In genomic region chr12:11436023-11436350, GRCm38 (mm10) we compare ENCODE assay signal across 9 mouse cellular contexts. TPM values are rescaled to one million over a fixed set of nuclear protein-coding genes. Genes with fewer than 3 reads are reported as not detected.
DNase-seq lines count a peak whose midpoint lies in the region; ATAC-seq and TF ChIP-seq lines count a peak whose summit lies in the region.
"Had no signal": no experiment of that assay in that cellular context is flagged by ENCODE, and none has a peak within 500 bp of the region (broad histone marks: within the 10 kb centered on the region; RNA-seq: fewer than 3 reads in every experiment).

No protein-coding gene starts in this region.

- no peak for ATAC-seq in limb, embryonic 11.5 days (ENCODE audit: insufficient number of reproducible peaks, low FRiP score, low TSS enrichment, low read depth)
- ATAC-seq in stomach, embryonic 14.5 days (ENCODE audit: insufficient number of reproducible peaks, insufficient read depth, low FRiP score, low read depth): no peak
- ATAC-seq in erythroid progenitor cell, adult 5-6 weeks (replicated peaks; ENCODE audit: low FRiP score, poor library complexity, severe bottlenecking): no peak

- no peaks in the 10 kb centered on the region for H3K36me3 ChIP-seq in limb, embryonic 11.5 days (ENCODE audit: control insufficient read depth, insufficient read depth, low read length)
- H3K36me3 ChIP-seq in stomach, embryonic 14.5 days (ENCODE audit: control insufficient read depth, insufficient read depth, low read length): no peaks in the 10 kb centered on the region

- peak overlapping the region; percentile 57 for H3K4me3 ChIP-seq in lung, adult 2 months (replicated peaks; ENCODE audit: extremely low read depth, low read depth, low read length)
- peak overlapping the region; percentile 35 for H3K4me3 ChIP-seq in limb, embryonic 11.5 days (ENCODE audit: low read depth, low read length)
- peak overlapping the region; percentile 30 for H3K4me3 ChIP-seq in stomach, embryonic 14.5 days (ENCODE audit: low read depth, low read length)

- H3K9ac ChIP-seq in limb, embryonic 11.5 days (ENCODE audit: low read length): peak overlapping the region; percentile 40; the same call in 1 of the 2 replicates
- no peak overlapping the region for H3K9ac ChIP-seq in stomach, embryonic 14.5 days (replicated peaks; ENCODE audit: low read depth, low read length)

- WGBS in lung, adult 2 months: 3% methylated on average over 12 of the region's 12 CpGs
- 5% methylated on average over 12 of the region's 12 CpGs for WGBS in limb, embryonic 11.5 days
- WGBS in stomach, embryonic 14.5 days: 2% methylated on average over 12 of the region's 12 CpGs

- no peak for TF ChIP-seq CTCF in lung, adult 2 months (IDR thresholded peaks at IDR 0.05; ENCODE audit: insufficient read depth, low read length)

- H3K27me3 ChIP-seq in limb, embryonic 11.5 days (ENCODE audit: control insufficient read depth, insufficient read depth, low read length): no peaks in the 10 kb centered on the region; the same call in 1 of the 2 replicates
- no peaks in the 10 kb centered on the region for H3K27me3 ChIP-seq in stomach, embryonic 14.5 days (ENCODE audit: control insufficient read depth, insufficient read depth, low read length)

- H3K4me2 ChIP-seq in limb, embryonic 11.5 days (ENCODE audit: low read depth, severe bottlenecking): peak overlapping the region; percentile 69
- peak overlapping the region; percentile 60 for H3K4me2 ChIP-seq in stomach, embryonic 14.5 days (replicated peaks; ENCODE audit: low read depth, low read length)

- H3K4me1 ChIP-seq in lung, adult 2 months (ENCODE audit: control insufficient read depth, insufficient read depth, low read length): no peaks in the 10 kb centered on the region
- H3K4me1 ChIP-seq in limb, embryonic 11.5 days (ENCODE audit: control insufficient read depth, insufficient read depth, low read length): peaks cover 8% of the 10 kb centered on the region; the same call in 1 of the 2 replicates
- no peaks in the 10 kb centered on the region for H3K4me1 ChIP-seq in stomach, embryonic 14.5 days (ENCODE audit: control insufficient read depth, insufficient read depth, low read length)

- TF ChIP-seq POLR2A in lung, adult 2 months (IDR thresholded peaks at IDR 0.05; ENCODE audit: borderline replicate concordance, extremely low read depth, low read depth, low read length): no peak

- H3K9me3 ChIP-seq in limb, embryonic 11.5 days (ENCODE audit: control insufficient read depth, low read length): no peaks in the 10 kb centered on the region
- no peaks in the 10 kb centered on the region for H3K9me3 ChIP-seq in stomach, embryonic 14.5 days (ENCODE audit: control insufficient read depth, low read depth, low read length)

- DNase-seq in cerebellum, adult 11 months: peak; percentile 28
- no peak for DNase-seq in cerebellum, postnatal 4 days (ENCODE audit: low spot score in 2 of 2)
- no peak for DNase-seq in lung, adult 2 months
- no peak for DNase-seq in lung, postnatal 4 days
- peak; percentile 22 for DNase-seq in limb, embryonic 11.5 days (ENCODE audit: low spot score)
- no peak for DNase-seq in spleen, postnatal 10 days (ENCODE audit: low spot score in 2 of 2)

- no peak overlapping the region for H3K27ac ChIP-seq in limb, embryonic 11.5 days (replicated peaks; ENCODE audit: low read depth, low read length)
- no peak overlapping the region for H3K27ac ChIP-seq in stomach, embryonic 14.5 days (ENCODE audit: low read length)

RNA-seq across cellular contexts. Expression of gene Vsnl1, which starts 0.4 kb away (rescaled TPM):
- polyA plus RNA-seq in lung, adult 2 months (2012; rRNA removed): 3.7 and 8.2 TPM in 2 replicates
- 0.28 and 0.67 TPM in 2 replicates for polyA plus RNA-seq in limb, embryonic 11.5 days (2014; fragmentation: Nextera tagmentation; extraction: Ambion mirVana)
- polyA plus RNA-seq in stomach, embryonic 14.5 days (2014; fragmentation: Nextera tagmentation; extraction: Ambion mirVana): 1.1 and 1.4 TPM in 2 replicates
- total RNA-seq in erythroid progenitor cell, adult 5-6 weeks (2015; ENCODE audit: low replicate concordance): not detected in 2 replicates
- not detected in 2 replicates for total RNA-seq in erythroid progenitor cell, adult 5-6 weeks (2017; ENCODE audit: low replicate concordance)
- polyA plus RNA-seq: spleen, adult 2 months had no signal

RNA-seq across cellular contexts. Expression of gene Rad51ap2, which starts 19.9 kb away (rescaled TPM):
- not detected in 2 replicates for polyA plus RNA-seq in lung, adult 2 months (2012; rRNA removed)
- 0.09 and 0.28 TPM in 2 replicates for polyA plus RNA-seq in limb, embryonic 11.5 days (2014; fragmentation: Nextera tagmentation; extraction: Ambion mirVana)
- polyA plus RNA-seq in stomach, embryonic 14.5 days (2014; fragmentation: Nextera tagmentation; extraction: Ambion mirVana): 0.29 and 0.32 TPM in 2 replicates
- not detected in 2 replicates for total RNA-seq in erythroid progenitor cell, adult 5-6 weeks (2015; ENCODE audit: low replicate concordance)
- not detected in 2 replicates for total RNA-seq in erythroid progenitor cell, adult 5-6 weeks (2017; ENCODE audit: low replicate concordance)
- polyA plus RNA-seq: spleen, adult 2 months had no signal

Comparison
In these comparisons a context has a peak if more than half of its experiments do, and no peak if none do; other contexts are left out.
1. DNase-seq: peak in cerebellum, adult 11 months (single experiment) and limb, embryonic 11.5 days (single experiment); none in cerebellum, postnatal 4 days (0 of 2), lung, adult 2 months (single experiment), lung, postnatal 4 days (0 of 2) and spleen, postnatal 10 days (0 of 2).
2. Peak in every context shown above with its lines, with median percentiles within 50 percentile points of each other: H3K4me3 ChIP-seq.